Mouse (Mus musculus) spleen, adult 12 weeks (tissue): Measurements from ENCODE around the gene Vmn1r131.
"Not testable (repeated sequence)": the region's sequence is repeated elsewhere in the genome, so short reads cannot be mapped to it uniquely, and the experiment has no call there.

Experiments used
- DNase-seq: peaks from one replicate; pipeline ENCODE4 v3.0.0; 2022; ENCODE audit warnings: low spot score

Vmn1r131 gene

DNA sequence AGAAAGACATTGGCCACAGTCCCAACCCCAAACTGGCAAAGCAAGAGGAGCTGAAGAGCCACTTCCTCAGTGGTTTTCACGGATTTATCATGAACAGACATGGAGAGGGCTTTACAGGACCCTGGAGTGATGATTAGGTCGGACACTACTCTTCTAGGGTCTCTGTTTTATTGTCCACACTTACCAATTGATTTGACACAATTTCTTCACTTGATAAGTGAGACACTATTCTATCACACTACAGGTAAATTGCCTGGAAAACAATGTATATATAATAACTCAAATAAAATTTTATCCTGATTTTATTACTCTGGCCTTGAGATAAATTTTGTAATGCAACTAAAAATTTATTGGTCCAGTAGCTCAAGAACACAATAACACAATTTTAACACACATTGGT is at the start of gene Vmn1r131:
Gene Vmn1r131 (minus strand): TSS at position 101 of the 400 bp plus-strand sequence.
- not testable (repeated sequence) for DNase-seq

DNA sequence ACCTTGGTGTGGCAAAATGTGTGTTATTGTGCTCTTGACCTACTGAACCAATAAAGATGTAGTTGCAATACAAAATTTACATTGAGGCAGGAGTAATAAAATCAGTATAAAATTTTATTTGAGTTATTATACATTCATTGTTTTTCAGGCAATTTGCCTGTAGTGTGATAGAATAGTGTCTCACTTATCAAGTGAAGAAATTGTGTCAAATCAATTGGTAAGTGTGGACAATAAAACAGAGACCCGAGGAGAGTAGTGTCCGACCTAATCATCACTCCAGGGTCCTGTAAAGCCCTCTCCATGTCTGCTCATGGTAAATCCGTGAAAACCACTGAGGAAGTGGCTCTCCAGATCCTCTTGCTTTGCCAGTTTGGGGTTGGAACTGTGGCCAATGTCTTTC is 34.4 kb downstream of the Vmn1r131 start, which contains the start of gene Vmn1r130:
Gene Vmn1r130 (plus strand): TSS at position 301 of the 400 bp plus-strand sequence.
- DNase-seq, result not testable (repeated sequence)
